Mouse (Mus musculus): ENCODE measurements around the gene Efcab3. TPM values are rescaled to one million over a fixed set of nuclear protein-coding genes. Genes with fewer than 3 reads are reported as not detected.

Efcab3 gene
- polyA plus RNA-seq, 1 experiment from 2014 or later = not detected

DNA sequence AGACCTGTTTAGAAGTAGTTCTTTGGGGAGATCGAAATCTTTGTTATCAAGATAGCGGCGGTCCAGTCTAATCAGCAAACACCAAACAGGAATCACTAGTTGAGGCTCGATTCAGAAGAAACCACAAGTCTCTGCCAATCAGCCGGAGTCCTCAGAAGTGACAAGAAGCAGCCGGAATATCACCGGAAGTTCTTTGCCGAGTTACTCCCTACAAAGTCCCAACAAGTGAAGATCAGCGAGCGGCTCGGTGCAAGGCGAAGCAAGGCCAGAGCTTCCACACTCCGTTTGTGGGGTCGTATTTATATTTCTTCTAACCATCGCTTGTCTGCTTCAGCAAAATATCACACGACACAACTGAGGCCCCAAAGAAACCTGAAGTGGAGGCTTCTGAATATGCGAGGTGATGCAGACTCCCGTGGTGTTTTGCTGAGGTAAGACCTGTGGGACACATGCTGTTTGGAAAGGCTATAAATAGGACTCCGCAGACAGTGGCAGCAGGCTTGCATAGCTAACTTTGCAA is 93.4 kb downstream of the Efcab3 start:
- Histone ChIP-seq H3K27ac (ENCODE audit: low read depth) (no peak overlapping the region), H3K36me3 (ENCODE audit: insufficient read depth) (no peaks in the 10 kb centered on the region), H3K27me3 (ENCODE audit: insufficient read depth, low read length) (no peaks in the 10 kb centered on the region), H3K9ac (no peak overlapping the region), H3K9me3 (ENCODE audit: low read depth, low read length) (no peaks in the 10 kb centered on the region), H3K4me2 (no peak overlapping the region), H3K4me3 (ENCODE audit: low read depth, low read length) (no peak overlapping the region), H3K4me1 (ENCODE audit: insufficient read depth) (peaks cover 12% of the 10 kb centered on the region)
- 69% methylated on average over 19 of the region's 19 CpGs for WGBS
- ATAC-seq (ENCODE audit: insufficient read depth) = no peak
- DNase-seq = no peak
- TF ChIP-seq CTCF (IDR thresholded peaks at IDR 0.05; ENCODE audit: low read depth) = no peak

DNA sequence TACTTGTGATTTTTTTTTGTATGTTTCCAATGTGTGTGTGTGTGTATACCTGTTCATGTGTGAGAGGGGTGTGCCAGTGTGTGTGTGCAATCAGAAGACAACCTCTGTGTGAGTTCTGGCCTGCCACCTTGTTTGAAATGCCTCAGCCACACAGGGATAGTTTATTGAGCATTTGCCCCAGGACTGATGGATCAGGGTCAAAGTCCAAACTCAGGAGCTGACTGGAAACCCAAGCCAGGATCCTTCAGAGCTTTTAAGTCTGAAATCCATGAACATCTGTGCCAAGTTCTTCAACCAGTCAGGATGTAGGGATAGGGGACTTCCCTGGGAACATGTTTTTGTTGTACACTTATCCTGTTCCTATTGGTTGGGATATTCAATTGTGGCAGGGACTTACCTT is 94.7 kb downstream of the Efcab3 start:
- no peak for DNase-seq

DNA sequence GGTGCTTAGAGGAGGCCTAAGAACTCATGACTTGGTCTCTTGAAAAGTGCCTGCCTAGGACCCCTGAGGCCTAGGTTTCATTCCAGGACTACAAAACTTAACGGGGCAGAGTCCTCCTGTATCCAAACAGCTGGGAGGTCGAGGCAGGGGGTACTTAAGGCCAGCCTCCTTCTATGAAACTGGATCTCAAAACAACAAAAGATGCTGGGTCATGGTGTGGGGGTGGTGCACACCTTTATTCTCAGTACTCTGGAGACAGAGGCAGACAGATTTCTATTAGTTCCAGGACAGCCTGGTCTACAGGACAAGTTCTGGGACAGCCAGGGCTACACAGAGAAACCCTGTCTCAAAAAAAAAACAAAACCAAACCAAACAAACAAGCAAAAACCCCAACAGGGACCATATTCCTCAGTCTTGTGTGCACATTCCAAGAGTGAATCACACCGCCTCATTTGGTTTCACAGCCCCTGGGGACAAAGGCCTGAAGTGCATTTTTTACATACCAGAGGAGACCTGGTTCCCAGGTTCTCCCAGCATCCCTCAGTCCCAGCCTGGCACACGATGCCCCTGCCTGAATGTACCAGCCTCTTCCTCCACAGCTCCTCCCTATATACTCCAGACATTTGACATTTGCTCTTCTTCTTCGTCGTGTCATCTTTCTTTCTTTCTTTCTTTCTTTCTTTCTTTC is 96.4 kb downstream of the Efcab3 start:
- H3K27me3 ChIP-seq (ENCODE audit: insufficient read depth, low read length) = no peaks in the 10 kb centered on the region
- DNase-seq (peak; percentile 34), ATAC-seq (ENCODE audit: insufficient read depth) (no peak)
- TF ChIP-seq CTCF (IDR thresholded peaks at IDR 0.05; ENCODE audit: low read depth) = no peak
- H3K27ac ChIP-seq (ENCODE audit: low read depth) = no peak overlapping the region
- no peaks in the 10 kb centered on the region for H3K36me3 ChIP-seq (ENCODE audit: insufficient read depth)
- no peak overlapping the region for H3K4me3 ChIP-seq (ENCODE audit: low read depth, low read length)
- H3K9me3 ChIP-seq (ENCODE audit: low read depth, low read length) = peaks cover 6% of the 10 kb centered on the region; the same call in 1 of the 2 replicates
- H3K4me1 ChIP-seq (ENCODE audit: insufficient read depth) = peaks cover 3% of the 10 kb centered on the region; the same call in 1 of the 2 replicates
- 52% methylated on average over 6 of the region's 6 CpGs for WGBS
- no peak overlapping the region for H3K4me2 ChIP-seq
- H3K9ac ChIP-seq = no peak overlapping the region

More for the DNA sequence above, 94.7 kb downstream of the Efcab3 start:
- Histone ChIP-seq H3K27me3 (ENCODE audit: insufficient read depth, low read length) (no peaks in the 10 kb centered on the region), H3K4me1 (ENCODE audit: insufficient read depth) (peaks cover 10% of the 10 kb centered on the region), H3K27ac (ENCODE audit: low read depth) (no peak overlapping the region), H3K4me2 (no peak overlapping the region), H3K36me3 (ENCODE audit: insufficient read depth) (no peaks in the 10 kb centered on the region), H3K9me3 (ENCODE audit: low read depth, low read length) (no peaks in the 10 kb centered on the region; the same call in 1 of the 2 replicates), H3K9ac (no peak overlapping the region), H3K4me3 (ENCODE audit: low read depth, low read length) (no peak overlapping the region)
- TF ChIP-seq CTCF (IDR thresholded peaks at IDR 0.05; ENCODE audit: low read depth) = no peak
- ATAC-seq (ENCODE audit: insufficient read depth) = no peak

DNA sequence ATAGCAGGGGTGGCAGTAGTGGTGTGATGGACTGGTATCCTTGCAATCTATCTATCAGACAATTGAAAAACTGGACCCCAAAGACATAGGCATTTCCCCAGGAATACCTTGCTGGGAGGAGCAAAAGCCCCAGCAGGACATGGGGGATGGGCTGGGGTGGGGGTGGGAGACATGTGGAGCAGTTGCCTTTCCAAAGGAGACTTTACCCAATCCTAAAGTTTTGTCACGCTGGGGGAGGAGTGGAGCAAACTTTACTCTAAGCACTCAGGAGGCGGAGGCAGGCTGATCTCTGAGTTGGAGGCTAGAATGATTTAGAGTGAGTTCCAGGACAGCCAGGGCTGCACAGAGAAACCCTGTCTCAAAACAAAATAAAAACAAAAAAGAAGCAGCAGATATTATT is 98.0 kb downstream of the Efcab3 start:
- WGBS = 81% methylated on average over 2 of the region's 2 CpGs

DNA sequence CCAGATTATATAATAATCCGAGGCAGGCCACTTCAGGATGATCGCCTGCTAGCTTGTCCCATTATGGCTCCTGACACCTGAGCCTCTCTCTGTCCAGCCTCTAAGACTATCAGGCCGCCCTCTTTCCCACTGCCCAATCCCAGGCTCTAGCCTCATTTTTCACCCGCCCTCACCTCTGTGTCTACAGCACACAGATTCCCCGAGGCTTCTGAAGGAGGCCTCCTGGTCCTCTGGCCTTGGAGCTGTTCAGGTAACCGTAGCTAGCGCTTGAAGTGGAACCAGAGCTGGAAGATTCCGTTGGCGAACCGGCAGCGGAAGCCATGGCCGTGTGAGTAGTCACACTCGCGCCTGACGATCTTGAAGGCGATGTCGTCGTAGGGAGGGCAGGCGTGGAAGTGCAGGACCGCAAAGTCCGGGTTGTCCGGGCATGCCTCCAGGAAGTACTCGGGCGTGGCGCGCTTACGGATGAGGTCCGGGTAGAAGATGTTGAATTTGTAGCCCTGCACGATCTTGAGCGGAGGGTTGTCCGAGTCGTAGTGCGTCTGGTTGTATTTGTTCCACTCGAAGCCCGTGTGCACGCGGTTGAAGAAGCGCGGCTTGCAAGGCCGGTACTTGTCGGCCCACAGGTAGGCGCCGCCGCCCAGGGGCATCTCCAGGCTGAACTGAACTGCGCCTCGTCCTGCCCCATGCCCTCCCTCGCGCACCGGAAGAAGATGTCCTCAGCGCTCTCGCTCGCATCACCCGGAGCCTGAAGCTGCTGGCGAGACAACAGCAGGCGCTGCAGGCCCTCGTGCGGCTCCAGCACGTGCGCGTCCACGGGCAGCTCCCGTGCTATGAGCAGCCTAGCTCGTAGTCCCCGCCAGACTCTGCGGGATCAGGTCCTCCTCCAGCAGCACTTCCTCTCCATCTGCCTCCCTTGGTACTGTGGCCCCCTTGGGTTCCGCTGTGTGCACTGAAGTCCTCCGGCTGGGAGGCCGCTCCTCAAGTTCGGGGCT is 101.4 kb downstream of the Efcab3 start:
- Histone ChIP-seq H3K9me3 (ENCODE audit: low read depth, low read length) (peaks cover 12% of the 10 kb centered on the region; the same call in 1 of the 2 replicates), H3K27ac (ENCODE audit: low read depth) (no peak overlapping the region), H3K4me1 (ENCODE audit: insufficient read depth) (no peaks in the 10 kb centered on the region), H3K27me3 (ENCODE audit: insufficient read depth, low read length) (no peaks in the 10 kb centered on the region), H3K4me3 (ENCODE audit: low read depth, low read length) (no peak overlapping the region), H3K9ac (no peak overlapping the region), H3K4me2 (no peak overlapping the region), H3K36me3 (ENCODE audit: insufficient read depth) (no peaks in the 10 kb centered on the region)
- TF ChIP-seq CTCF (IDR thresholded peaks at IDR 0.05; ENCODE audit: low read depth) = no peak
- WGBS = 75% methylated on average over 69 of the region's 69 CpGs
- ATAC-seq (ENCODE audit: insufficient read depth) = no peak
- DNase-seq = no peak

More for the DNA sequence above, 98.0 kb downstream of the Efcab3 start:
- Histone ChIP-seq H3K27me3 (ENCODE audit: insufficient read depth, low read length) (no peaks in the 10 kb centered on the region), H3K9me3 (ENCODE audit: low read depth, low read length) (peaks cover 12% of the 10 kb centered on the region; the same call in 1 of the 2 replicates), H3K36me3 (ENCODE audit: insufficient read depth) (no peaks in the 10 kb centered on the region), H3K4me1 (ENCODE audit: insufficient read depth) (no peaks in the 10 kb centered on the region), H3K9ac (no peak overlapping the region), H3K4me2 (no peak overlapping the region), H3K27ac (ENCODE audit: low read depth) (no peak overlapping the region), H3K4me3 (ENCODE audit: low read depth, low read length) (no peak overlapping the region)
- no peak for TF ChIP-seq CTCF (IDR thresholded peaks at IDR 0.05; ENCODE audit: low read depth)
- ATAC-seq (ENCODE audit: insufficient read depth) = no peak
- no peak for DNase-seq

DNA sequence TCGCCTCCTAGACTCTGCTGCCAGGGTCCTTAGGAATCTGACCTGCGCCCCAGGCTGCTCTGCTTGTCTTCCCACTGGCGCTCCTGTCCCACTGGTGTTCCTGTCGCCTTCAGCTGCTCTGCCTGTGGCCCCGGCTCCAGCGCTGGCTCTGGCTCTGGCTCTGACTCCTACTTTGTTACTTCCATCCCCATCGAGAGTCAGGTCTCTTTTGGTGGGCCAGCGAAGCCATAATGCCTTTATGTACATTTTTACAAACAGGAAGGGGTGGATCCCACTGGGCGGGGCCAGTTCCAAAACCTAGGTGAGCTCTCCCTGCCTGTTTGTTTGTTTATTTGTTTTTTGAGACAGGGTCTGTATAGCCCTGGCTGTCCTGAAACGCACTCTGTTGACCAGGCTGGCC is 103.4 kb downstream of the Efcab3 start:
- Histone ChIP-seq H3K4me3 (ENCODE audit: low read depth, low read length) (no peak overlapping the region), H3K27me3 (ENCODE audit: insufficient read depth, low read length) (no peaks in the 10 kb centered on the region), H3K4me2 (no peak overlapping the region), H3K4me1 (ENCODE audit: insufficient read depth) (no peaks in the 10 kb centered on the region), H3K27ac (ENCODE audit: low read depth) (no peak overlapping the region), H3K36me3 (ENCODE audit: insufficient read depth) (no peaks in the 10 kb centered on the region), H3K9ac (no peak overlapping the region), H3K9me3 (ENCODE audit: low read depth, low read length) (peaks cover 12% of the 10 kb centered on the region; the same call in 1 of the 2 replicates)
- DNase-seq = no peak
- WGBS = 91% methylated on average over 10 of the region's 10 CpGs
- TF ChIP-seq CTCF (IDR thresholded peaks at IDR 0.05; ENCODE audit: low read depth) = no peak
- no peak for ATAC-seq (ENCODE audit: insufficient read depth)

Other genes with a start within 250 kb of the Efcab3 start
- 43.3 and 46.8 TPM in 2 replicates for gene Mettl2, start 62.8 kb downstream of the Efcab3 start, polyA plus RNA-seq (2014; fragmentation: Nextera tagmentation; extraction: Ambion mirVana)
- not detected in 2 replicates for gene Gm10842, start 83.3 kb downstream of the Efcab3 start, polyA plus RNA-seq (2014; fragmentation: Nextera tagmentation; extraction: Ambion mirVana)
- gene Tlk2, start 115.2 kb downstream of the Efcab3 start, polyA plus RNA-seq (2014; fragmentation: Nextera tagmentation; extraction: Ambion mirVana) = 26.8 and 28.0 TPM in 2 replicates
- gene Mrc2, start 229.1 kb downstream of the Efcab3 start, polyA plus RNA-seq (2014; fragmentation: Nextera tagmentation; extraction: Ambion mirVana) = 16.6 and 20.0 TPM in 2 replicates